Mouse (Mus musculus) adrenal gland, adult 8-10 months (tissue): Measurements from ENCODE around the gene Patj. TPM values are rescaled to one million over a fixed set of nuclear protein-coding genes. Genes with fewer than 3 reads are reported as not detected.
"Not testable (repeated sequence)": the region's sequence is repeated elsewhere in the genome, so short reads cannot be mapped to it uniquely, and the experiment has no call there.

Source experiments
- DNase-seq: peaks from one replicate; pipeline ENCODE4 v3.0.0; 2022
- total RNA-seq, 4 experiments: library from RNA; stranded (reverse); gene quantifications; 2 replicates each; pipeline ENCODE4 v1.2.4; 2022

The Patj gene
- total RNA-seq, 4 experiments from 2014 or later, result 3.6 to 10.3 (median 6.5) TPM

- no peak for DNase-seq
Measured at GRCm38 (mm10) chr4:98581456-98581855, 185.9 kb downstream of the Patj start.

DNA sequence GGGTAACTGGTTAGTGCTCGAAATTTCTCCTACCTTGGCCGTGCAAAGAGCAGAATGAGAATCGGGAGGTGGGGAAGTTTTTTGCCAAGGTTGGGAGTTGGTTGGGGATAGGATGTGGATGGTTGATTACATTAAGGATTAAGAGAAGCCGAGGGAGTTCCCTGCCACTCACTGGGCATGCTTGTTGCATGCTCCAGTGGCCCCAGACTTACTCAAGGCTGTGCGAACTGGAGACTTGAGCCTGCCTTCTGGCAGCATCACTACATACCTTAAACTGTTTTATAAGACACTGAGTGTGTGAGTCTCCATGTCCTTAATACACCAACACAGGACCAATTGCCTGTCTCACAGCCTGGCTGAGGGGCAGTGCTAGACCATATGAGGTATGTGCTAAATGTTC lies 188.4 kb downstream of the Patj start:
- DNase-seq, result no peak

GRCm38 (mm10) chr4:98586303-98586702 lies 190.7 kb downstream of the Patj start:
- no peak for DNase-seq

GRCm38 (mm10) chr4:98587686-98588085 lies 192.1 kb downstream of the Patj start:
- no peak for DNase-seq

DNA sequence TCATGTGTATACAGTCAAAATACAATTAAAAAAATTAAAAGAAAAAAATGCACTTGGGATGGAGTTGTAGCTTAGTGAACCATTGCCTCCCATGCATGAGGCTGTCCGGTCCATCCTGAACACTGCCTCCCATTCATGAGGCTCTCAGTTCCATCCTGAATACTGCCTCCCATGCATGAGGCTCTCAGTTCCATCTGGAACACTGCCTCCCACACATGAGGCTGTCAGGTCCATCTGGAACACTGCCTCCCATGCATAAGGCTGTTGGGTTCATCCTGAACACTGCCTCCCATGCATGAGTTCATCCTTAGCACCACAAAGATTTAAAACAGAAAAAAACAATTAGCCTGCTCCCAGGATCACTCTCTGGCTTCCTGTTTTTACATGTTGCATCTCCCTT lies 198.4 kb downstream of the Patj start:
- no peak for DNase-seq

DNA sequence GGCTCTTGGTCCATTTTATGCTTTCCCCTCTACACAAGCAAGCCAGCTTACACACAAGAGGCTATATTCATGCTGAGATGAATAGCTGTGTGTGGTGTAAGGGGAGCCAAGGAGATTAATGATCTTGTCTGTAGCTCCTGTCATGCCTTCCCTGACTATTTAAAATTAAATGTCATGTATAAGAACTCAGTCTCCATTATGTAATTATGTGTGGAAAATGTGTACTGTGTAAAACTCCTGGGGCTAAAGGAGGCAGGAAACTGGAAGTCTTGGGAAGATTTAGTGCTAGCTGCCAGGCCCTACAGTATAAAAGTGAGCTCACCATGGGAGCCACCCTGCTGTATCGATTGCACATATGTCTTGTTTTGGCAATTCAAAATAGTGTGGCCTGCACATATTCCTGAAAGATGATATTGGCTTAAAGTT lies 203.0 kb downstream of the Patj start:
- no peak for DNase-seq

GRCm38 (mm10) chr4:98599358-98599757 lies 203.8 kb downstream of the Patj start:
- no peak for DNase-seq

- DNase-seq, result no peak
Measured at GRCm38 (mm10) chr4:98603131-98603530, 207.5 kb downstream of the Patj start.

- DNase-seq, result no peak
Measured at GRCm38 (mm10) chr4:98610501-98610900, 214.9 kb downstream of the Patj start.

- DNase-seq, result no peak
Measured at GRCm38 (mm10) chr4:98614395-98614794, 218.8 kb downstream of the Patj start.

- DNase-seq, result no peak
Measured at GRCm38 (mm10) chr4:98619199-98619598, 223.6 kb downstream of the Patj start.

DNA sequence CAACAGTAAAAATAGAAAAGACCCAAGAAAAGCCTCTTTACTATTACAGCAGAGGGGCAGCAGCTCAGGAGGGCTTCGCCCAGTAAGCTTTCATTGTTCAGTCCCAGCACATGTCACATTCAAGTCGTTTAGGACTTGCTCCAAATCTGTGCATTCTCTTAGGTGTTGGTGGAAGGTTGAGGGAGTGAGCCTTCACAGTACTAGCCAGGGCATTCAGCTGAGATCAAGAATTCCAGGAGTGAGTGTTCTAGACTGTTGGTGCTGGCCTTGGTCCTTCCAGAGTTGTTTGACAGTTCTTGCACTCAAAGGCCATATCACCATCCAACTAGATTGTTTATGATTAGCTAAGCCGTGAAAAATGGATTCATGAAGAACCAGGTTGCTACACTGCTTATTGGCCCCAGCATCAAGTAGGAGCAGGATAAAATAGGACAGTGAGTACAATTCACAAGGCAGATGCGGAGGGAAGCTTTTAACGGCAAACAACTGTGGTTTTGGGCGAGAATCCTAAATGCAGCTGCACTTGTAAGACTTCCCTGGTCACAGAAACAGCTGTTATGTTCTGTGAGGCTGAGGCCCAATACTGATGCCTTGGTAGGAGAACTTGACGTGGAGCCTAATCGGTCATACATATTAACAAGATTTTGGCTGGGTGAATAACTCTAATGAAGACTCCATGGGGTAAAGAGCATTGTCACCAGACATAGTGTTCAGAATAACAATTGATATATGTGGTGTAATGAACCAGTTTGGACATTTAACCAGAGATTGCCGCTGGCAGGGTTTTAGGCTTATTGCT lies 225.6 kb downstream of the Patj start:
- no peak for DNase-seq

GRCm38 (mm10) chr4:98622180-98622579 lies 226.6 kb downstream of the Patj start:
- no peak for DNase-seq

DNA sequence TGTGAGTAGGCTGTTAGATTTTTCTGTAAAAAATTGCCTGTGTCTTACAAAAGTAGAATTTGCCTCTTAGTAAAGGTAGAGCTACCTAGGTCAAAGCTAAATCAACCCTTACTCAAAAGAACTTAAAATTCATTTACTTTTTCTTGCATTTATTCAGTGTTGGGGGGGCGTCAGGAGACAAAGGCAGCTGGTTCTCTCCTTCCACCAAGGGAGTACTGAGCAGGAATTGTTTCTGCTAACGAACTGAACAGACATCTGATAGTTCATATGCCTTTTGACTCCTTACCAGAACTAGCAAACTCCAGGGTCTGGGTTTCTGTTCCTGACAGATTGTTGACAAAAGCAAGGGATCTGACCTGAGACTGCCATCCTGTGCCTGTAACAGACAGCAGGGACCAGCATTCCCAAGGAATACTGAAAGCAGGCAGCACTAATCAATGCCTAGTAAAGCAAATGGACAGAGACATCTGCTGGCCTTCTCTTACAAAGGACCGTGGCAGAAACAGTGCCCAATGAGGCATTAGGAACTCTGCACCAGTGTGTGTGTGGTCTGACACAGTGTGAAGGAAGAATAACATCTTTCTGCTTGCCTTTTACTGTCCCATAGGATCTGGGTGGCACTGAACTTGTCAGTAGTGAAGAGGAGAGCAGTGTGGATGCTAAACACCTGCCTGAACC lies 227.6 kb downstream of the Patj start:
- DNase-seq, result no peak

GRCm38 (mm10) chr4:98628286-98628685 lies 232.7 kb downstream of the Patj start:
- no peak for DNase-seq

DNA sequence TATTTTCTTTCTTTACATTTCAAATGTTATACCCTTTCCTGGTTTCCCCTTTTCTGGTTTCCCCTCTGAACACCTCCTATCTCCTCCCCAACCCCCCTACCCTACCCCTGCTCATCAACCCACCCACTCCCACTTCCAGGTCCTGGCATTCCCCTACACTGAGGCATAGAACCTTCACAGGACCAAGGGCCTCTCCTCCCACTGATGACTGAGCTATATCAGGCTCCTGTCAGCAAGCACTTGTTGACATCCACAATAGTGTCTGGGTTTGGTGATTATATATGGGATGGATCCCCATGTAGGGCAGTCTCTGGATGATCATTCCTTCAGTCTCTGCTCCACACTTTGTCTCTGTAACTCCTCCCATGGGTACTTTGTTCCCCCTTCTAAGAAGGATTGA lies 233.6 kb downstream of the Patj start:
- DNase-seq, result not testable (repeated sequence)

GRCm38 (mm10) chr4:98635140-98635837 lies 239.7 kb downstream of the Patj start:
- no peak for DNase-seq

GRCm38 (mm10) chr4:98638731-98639130 lies 243.1 kb downstream of the Patj start:
- no peak for DNase-seq

DNA sequence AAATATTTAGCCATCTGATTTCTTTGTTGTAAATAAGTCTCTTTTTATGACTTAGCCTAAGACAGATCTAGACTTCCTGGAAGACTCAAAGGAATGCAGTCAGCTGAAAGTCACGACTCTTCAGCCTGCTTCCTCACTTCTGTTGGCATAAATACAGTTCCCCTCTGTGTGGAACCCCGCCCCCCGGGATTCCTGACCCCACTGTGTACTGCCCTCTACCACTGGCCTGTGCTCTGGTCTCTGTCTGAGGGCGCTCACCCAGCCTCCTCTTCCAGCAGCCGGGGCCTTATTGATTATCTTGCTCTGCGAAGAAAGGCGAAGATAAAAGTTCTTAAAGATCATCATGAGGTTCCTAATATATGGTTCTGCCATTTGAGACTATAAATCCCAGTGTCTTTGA lies 258.1 kb downstream of the Patj start:
- no peak for DNase-seq

GRCm38 (mm10) chr4:98654419-98654821 lies 258.8 kb downstream of the Patj start:
- no peak for DNase-seq

DNA sequence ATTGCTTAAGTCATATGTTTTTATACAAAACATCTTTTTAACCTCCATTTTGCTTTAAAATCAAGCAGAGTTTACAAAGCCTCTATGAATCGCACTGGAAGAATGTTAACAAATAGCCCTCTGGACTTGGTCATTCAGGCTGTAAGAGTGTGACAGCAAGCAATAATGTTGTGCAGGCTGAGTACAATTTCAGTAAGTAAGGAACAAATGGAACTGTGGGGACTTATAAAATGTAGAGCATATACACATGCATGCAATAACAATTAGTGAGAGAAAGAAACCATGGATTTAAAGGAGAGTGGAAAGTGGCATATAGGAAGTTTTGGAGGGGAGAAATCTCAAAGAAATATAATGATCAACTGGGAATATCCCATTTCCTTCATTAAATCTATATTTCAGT lies 261.2 kb downstream of the Patj start:
- DNase-seq, result no peak

DNA sequence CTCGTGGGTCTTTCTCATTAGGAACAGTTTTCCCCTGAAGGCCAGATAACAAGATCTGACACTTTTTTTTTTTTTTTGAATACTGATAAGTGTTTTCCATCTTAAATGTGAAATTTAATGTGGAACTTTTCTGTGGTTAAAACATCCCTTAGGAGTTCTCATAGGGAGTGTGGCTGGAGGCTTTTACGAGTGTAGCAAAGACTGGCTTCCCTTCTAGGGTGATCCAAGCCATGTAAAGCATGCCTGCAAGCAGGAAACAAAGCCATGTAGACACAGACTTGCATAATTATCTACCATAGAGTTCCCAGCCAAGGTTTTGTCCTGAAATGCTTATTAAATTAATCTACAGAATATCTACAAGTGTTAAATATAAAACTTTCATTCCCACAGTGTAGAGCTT lies 263.4 kb downstream of the Patj start:
- no peak for DNase-seq

- no peak for DNase-seq
Measured at GRCm38 (mm10) chr4:98660534-98660933, 264.9 kb downstream of the Patj start.
